Mouse (Mus musculus) spleen, postnatal 36 days (tissue): ENCODE data around the gene Mcoln1.

ENCODE experiments used
- DNase-seq, 2 experiments: peaks; one replicate each; pipeline ENCODE4 v3.0.0; 2022; ENCODE audit warnings: low spot score in 2 of 2, mixed read lengths in 1 of 2

The Mcoln1 gene

DNA sequence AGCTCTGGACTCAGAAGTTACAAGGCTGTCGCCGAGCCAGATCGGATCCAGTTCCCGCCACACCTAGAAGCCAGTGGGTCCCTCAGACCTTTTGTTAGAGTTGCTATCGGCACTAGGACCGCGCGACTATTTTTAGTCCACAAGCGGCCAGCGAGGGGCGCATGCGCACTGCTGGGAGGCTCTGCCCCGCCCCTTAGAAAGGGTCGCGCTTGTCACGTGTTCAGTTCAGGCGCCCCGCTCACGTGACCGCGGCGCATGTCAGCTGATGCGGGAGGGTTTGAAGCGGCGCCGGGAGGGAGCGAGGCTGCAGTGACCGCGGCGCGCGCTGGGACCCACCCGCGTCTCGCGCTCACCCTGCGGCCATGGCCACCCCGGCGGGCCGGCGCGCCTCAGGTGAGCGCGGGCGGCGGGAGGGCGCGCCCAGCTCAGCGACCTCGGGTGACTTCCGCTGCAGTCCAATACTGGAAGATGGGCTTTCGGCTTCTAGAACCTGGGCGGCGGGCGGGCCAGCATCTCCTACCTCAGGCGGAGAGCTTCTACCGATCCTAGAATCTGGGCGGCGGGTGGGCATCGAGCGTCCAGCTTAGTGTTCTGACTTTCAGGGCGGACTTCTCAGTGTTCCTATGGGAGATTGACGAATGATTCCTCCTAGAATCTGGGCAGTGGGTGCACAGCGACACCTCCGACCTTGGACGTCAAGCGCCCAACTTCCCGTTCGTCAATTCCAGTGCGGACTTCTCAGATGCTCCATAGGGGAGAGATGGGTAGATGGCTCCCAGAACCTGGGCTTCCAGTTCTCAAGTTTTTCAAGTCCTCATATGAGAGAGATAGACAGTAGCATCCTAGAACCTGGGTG, at the start of gene Mcoln1:
TSS of gene Mcoln1 (plus strand) at position 223 of the 856 bp plus-strand sequence.
- peak; percentile 98 for DNase-seq

DNA sequence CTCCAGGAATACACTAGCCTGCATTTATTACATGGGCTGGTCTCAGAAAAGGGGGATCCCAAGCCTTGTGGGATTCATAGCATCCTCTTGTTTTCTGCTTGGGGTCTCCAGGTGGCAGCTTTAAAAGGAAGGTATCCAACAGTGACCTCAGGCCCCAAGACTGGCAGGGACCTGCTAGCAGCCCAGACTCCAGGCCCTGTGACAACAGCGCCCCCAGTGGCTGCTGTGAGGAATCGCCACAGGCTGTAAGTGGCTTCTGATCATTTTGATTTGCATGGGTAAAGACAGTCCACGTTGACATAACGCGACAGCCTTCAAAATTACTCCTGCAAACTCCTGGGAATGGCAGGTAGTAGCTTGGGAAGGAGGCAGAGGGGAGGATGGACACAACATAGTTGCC, 49.6 kb upstream of the Mcoln1 start:
- no peak for DNase-seq

DNA sequence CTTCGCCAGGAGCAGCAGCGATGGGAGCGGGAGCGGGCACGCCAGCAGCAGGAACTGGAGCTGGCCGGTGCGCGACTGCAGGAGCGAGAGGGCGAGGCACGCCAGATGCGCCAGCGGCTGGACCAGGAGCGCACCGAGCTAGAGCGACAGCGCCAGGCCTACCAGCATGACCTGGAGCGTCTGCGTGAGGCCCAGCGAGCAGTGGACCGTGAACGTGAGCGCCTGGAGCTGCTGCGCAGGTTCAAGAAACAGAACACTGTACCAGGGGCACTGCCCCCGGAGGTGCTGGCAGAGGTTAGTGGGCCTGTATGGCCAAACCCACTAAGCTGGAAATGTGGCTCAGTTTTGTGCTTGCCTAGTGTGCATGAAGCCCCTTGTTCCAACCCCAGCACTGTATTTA, 48.3 kb upstream of the Mcoln1 start:
- DNase-seq, result no peak

DNA sequence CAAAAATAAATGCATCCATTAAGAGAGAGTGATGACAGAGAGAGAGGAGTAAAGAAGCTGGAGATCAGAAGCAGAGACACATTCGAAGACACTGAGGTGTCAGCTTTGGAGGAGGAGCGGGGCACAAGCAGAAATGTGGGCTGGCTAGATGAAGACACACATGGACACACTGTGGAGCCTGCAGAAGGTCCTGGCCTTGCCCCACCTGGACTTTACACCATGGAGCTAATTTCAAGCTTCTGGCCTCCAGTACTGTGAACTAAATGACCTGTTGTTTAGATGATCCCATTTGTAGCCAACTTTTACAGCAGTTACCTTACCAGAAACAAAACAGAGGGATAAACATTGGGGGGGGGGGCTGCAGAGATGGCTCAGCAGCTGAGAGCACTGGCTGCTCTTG, 37.0 kb upstream of the Mcoln1 start:
- DNase-seq, result no peak

DNA sequence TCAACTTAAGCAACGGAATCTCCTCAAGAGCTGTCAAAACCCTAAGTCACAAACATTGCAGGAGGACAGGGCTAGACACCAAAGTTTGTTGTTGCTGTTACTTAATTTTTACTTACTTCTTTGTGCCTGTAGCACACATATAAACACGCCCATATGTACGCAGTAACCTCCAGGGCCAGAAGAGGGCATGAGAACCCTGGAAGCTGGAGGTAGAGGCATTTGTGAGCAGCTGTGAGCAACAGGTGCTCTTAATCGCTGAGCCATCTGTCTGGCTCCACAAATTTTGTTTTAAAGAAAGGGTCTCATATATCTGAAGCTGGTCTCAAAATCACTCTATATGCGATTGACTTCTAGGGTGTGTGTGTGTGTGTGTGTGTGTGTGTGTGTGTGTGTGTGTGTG, 35.9 kb upstream of the Mcoln1 start:
- DNase-seq, result peak; percentile 18 to 41

DNA sequence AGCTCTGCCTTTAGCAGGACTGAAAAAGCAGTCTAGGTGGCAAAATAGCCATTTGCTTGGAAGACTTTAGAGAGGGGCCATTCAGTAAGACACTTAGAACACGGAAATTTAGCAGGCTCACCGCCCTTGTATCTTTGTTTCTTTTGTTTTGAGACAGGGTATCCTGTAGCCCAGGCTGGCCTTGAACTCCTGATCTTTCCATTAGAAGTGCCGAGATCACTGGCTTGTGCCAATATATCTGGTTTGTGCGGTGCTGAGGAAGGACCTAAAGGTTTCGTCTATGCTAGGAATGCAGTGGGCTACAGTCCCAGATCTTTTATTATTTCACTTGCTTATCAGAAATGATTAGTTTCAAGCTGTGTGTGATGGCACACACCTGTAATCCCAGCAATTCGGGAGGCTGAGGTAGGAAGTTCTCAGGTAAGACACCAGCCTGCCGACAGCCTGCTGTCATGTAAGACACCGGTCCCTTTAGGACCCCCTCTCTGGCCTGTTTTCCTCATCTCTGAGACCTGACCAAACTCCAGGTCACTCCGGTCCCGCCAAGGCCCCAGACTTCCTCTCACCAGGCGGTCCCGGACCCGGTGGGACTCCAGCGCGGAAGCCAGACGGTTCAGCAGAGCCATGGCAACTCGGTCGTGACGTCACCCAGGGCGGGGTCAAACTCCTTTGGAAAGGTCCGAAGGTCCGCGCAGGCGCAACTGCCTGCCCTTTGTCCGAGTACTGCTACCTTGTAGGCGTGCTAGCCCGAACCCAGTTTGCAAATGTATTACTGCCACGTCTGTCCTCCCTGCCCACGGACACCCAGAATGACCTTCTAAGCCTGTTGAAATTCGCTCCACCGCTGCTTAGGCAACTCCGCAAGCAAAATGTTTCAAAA, 33.0 kb upstream of the Mcoln1 start, which contains the start of gene Pex11g:
TSS of gene Pex11g (minus strand) at position 675 of the 880 bp plus-strand sequence.
- DNase-seq, result peak; percentile 92 to 95

DNA sequence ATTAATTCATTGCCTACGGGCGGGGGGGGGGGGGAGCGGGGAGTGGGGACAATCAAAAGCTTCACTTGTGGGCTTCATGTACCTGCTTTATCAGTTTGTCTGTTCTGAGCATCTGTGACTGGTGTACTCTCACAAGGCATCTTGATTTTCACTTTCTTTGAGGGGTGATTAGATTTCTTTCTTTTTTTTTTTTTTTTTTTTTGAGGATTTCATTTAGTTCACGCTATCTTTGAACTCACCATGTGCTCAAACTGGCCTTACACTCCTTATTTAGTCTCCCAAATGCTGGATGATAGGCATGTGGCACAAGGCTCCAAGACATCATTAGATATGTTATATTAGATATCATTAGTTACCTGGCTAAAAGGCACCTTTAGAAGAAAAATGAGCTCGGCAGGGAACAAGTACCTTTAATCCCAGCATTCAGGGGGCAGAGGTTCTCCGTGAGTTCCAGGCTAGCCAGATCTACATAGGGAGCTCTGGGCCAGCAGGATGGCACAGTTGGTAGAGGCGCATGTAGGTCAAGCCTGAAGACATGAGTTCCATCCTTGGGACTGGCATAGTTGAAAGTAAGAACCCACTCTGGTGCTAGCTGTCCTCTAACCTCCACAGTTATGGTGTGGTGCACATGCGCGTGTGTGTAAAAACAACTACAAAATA, 32.2 kb upstream of the Mcoln1 start:
- DNase-seq, result no peak

DNA sequence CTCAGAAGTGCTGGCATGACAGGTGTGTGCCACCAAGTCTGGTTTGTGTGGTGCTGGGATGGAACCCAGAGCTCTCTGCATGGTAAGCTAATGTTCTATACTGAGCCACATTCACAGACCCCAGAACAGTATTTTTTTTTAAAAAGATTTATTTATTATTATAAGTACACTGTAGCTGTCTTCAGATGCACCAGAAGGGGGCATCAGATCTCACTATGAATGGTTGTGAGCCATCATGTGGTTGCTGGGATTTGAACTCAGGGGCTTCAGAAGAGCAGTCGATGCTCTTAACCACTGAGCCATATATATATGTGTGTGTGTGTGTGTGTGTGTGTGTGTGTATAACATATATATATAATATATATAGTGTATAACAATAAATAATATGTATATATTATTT, 31.4 kb upstream of the Mcoln1 start:
- DNase-seq, result no peak

DNA sequence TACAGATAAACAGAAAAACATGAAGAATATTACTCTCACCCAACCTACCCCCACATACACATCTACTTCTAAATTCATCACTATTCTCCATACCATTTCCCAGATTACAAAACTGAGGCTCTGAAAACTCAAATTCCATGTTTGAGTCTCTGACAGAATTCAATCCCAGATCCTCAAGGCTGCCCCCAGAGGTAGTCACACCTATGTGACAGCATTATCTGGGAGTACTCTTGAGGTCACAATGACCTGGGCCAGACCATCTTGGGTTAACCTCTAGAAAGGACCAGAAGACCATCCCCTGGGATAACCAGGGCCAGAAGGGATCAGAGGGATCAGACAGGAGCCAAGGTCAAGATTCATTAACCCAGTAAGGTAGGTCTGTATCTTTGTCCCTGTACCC, 29.7 kb upstream of the Mcoln1 start, which contains the start of gene Tex45:
TSS of gene Tex45 (plus strand) at position 301 of the 400 bp plus-strand sequence.
- DNase-seq, result no peak

DNA sequence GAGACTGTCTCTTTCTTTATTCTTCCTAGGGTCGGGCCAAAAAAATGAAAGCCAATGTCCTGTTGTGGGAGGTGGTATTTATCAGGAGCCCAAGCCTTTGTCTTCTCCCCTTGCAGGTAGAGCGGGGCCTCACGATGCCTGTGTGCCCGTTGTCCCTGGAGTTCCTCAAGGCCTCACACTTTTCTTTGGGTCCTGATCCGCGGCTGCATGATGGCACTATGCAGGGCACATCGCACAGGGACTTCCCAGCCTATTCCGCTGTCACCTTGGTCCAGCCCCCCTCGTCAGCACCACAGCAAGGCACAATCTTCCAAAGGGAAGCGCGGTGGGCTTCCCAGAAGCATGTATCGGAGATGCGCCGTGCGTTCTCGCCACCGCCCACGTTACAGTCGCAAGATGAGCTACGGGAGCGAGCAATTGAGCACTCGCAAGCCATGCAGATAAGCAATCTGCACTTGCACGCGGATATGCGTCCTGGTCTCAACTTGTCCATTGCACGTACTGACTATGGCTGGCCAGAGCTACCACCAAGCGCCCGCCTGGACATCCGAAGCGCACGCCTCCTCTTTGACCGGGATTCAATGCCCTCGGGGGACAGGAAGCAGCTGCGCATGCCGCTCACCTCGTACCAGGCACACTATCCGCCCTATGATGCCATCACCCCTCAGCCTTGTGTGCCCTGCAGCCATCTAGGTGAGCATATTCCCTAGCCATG, 24.4 kb upstream of the Mcoln1 start:
- DNase-seq, result no peak

DNA sequence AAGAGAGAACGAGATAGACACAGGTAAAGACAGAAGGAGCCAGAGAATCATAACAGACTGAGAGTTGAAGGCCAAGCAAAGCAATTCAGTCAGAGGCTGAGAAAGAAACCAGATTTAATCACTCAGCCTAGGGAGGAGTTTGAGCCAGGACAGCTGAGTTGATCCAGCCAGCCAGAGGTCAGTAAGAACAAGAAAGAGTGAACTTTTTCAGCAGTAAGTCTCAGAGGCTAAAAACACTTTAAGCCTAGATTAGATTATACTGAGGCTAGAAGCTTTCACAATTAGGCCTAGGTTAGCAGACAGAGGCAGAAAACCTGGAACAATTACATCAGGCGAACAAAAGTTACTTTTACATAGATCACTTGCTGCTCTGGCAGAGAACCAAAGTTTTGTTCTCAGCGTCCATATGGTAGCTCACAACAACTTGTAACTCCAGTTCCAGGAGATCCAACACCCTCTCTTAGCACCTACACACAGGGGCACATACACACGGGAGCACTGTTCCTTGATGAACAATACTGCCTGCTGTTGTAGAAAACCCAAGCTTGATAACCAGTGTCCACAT, 20.0 kb upstream of the Mcoln1 start:
- no peak for DNase-seq

DNA sequence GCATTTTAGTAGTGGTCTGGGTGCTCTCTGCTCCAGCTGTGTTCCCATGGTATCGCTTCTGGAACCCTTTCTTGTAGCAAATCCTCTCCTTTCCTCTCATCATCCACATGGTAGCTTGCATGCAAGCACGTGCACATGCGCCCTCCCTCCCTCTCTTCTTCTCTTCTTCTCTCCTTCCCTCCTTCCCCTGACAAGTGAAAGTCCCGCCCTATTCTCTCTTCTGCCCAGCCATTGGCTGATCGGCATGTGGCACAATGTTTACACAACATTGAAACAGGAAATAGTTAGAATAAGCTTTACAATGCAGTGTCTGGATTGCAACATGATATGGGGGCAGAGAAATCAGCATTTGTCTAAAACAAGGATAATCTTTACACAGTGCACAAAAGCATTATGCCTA, 18.7 kb upstream of the Mcoln1 start:
- DNase-seq, result no peak

DNA sequence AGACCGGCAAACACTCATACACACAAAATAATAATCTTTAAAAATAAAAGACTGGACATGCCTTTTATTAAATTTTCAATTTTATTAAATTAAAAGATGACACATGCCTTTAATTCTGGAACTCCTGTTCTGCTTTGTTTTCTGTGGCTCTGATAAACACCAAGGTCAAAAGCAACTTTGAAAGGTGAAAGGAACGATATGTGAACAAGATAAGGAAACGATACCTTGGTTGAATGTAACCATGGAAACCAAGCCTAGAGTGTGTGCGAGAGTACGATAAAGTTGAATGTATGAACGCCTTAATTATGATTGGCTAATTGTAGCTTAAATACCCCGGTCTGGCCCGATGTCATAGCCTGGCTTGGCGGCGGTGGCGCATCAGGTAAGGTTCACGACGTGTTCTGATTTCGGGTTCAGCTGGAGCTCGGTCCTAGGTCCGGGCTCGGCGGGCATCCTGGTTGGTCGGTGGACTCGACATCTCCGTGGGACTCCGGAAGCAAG, 18.0 kb upstream of the Mcoln1 start:
- no peak for DNase-seq

DNA sequence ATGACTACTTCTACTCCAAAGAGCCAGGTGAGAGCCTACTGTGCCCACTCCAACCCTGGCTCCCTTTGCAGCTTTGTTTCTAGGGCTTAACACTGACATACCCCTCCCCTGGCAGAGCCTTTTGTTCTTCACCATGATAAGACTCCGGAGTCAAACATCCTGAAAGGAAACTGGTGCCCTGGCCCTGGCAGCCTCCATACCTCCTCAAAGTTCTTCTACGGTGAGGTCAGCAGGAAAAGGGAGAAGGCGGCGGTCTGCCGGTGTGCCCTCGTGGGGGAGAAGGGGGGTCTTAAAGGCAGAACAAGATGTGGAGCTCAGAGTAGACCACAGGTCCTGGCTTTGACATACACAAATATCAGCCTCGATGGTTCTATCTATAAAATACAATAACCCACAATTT, 16.7 kb upstream of the Mcoln1 start:
- no peak for DNase-seq

DNA sequence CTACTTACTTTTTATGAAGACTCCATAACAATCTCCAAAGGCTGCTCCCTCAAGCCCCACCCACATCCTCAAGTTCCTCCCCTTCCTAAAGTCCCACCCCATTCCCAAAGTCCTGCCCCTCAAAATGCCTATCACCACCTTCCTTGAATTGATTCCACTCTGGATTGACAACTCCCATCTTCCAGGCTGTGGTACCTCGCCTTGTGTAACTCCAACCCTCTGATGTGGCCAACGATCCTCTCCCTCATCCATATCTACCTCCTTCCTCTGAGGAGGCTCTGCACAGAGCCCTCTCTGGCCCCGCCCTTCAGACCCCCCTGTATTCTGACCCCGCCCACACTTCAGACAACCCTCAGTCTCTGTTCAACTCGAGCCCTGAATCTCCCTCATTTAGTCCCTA, 15.1 kb upstream of the Mcoln1 start:
- DNase-seq, result no peak

DNA sequence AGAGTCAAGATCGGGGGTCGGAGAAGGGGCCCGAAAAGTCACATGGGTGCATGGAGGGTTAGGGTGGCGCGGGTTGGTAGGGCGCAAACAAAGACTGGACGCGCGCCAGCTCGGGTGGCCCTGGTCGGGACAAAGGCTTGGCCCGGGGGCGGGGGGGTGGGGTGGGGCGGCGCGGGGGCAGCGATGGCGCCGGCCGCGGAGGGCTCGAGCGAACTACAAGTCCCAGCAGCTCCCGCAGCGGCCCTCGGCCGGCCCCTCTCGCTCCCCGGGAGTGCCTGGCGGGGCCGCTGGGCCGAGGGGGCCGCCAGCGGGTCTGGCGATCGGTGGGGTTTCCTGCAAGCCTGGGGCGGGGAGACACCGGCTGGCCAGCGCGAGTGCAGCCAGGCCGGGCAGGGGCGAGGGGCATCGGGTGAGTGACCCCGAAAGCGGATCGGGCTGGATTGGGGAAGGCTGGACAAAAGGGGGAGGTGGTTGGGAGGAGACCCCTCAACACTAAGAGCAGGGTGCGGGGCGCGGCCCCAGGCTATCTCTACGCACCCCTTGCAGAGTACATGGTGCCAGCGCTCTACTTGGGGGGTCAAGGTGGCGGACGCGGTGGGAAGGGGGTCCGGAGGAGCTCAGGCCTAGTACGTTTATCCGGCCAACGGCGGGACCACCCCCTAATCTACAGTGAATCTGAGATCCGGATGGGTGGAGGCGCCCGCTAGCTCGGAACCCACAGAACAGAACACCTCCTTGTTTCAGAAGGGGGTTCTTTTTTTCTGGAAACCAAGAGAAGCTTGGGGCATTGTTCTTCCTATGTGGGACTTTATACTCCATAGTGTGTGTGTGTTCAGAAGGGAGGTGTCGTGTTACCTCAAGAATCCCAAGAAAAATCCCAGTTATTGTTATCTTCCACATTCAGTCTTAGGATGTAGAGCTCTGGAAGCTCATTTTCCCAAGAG, 7.1 kb upstream of the Mcoln1 start, which contains the start of gene Zfp358:
TSS of gene Zfp358 (plus strand) at position 238 of the 944 bp plus-strand sequence.
- DNase-seq, result peak; percentile 64 to 67

DNA sequence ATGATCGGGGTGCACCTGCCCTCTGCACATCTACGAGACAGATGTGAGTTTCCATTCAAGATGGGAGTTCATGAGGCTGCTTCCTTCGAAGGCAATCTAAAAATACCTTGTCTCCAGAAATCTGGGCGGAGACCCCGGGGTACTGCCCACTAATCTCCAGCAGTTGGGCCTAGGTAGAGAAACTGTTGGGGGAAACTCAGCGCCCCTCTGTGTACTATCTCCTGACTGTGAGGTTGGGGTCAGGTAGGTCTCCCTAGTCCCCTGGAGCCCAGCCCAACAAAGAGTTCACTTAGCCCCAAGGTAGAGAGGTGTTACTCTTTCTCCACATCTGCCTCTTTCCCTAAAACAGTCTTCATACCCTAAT, 6.4 kb upstream of the Mcoln1 start:
- no peak for DNase-seq

DNA sequence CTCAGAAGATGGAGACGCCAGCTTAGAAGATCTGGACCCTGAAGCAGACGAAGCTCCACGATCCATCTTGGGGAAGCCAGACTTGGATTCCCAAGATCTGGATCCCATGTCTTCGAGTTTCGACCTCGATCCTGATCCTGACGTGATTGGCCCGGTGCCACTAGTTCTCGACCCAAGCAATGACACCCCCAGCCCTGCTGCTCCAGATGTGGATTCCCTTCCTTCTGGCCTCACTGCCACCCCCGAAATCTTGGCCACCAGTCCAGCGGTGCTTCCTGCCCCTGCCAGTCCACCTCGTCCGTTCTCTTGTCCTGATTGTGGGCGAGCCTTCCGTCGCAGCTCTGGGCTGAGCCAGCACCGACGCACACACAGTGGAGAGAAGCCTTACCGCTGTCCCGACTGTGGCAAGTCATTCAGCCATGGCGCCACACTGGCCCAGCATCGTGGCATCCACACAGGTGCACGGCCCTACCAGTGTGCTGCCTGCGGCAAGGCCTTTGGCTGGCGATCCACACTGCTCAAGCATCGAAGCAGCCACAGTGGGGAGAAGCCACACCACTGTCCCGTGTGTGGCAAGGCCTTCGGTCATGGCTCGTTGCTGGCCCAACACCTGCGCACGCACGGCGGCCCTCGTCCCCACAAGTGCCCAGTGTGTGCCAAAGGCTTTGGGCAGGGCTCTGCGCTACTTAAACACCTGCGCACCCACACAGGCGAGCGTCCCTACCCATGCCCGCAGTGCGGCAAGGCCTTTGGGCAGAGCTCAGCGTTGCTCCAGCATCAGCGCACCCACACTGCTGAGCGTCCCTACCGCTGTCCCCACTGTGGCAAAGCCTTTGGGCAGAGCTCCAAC, 4.5 kb upstream of the Mcoln1 start:
- no peak for DNase-seq

DNA sequence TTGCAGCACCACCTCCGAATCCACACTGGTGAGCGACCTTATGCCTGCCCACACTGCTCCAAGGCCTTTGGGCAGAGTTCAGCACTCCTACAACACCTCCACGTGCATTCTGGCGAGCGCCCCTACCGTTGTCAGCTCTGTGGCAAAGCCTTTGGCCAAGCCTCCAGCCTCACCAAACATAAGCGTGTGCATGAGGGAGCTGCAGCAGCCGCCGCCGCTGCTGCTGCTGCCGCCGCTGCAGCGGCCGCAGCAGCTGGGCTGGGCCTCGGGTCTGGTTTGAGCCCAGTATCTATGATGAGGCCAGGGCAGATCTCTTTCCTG, 3.9 kb upstream of the Mcoln1 start:
- DNase-seq, result no peak
